Mouse (Mus musculus): Measurements from ENCODE around the gene Smim6. TPM values are rescaled to one million over a fixed set of nuclear protein-coding genes. Genes with fewer than 3 reads are reported as not detected.

Gene Smim6
- total and polyA plus RNA-seq, 2 experiments from 2014 or later: 0.26 TPM; not detected in 1

- H3K27me3 ChIP-seq (ENCODE audit: insufficient read depth, low read length): no peaks in the 10 kb centered on the region
- H3K9me3 ChIP-seq (ENCODE audit: low read length): no peaks in the 10 kb centered on the region
- no peak overlapping the region for H3K27ac ChIP-seq (ENCODE audit: low read depth, low read length)
- TF ChIP-seq CTCF (IDR thresholded peaks at IDR 0.05): no peak
- H3K4me1 ChIP-seq (ENCODE audit: insufficient read depth, low read length): no peaks in the 10 kb centered on the region
- no peak overlapping the region for H3K4me2 ChIP-seq (ENCODE audit: low read depth, low read length, poor library complexity, severe bottlenecking)
- no peak overlapping the region for H3K4me3 ChIP-seq (ENCODE audit: low read depth, low read length)
- H3K9ac ChIP-seq (replicated peaks; ENCODE audit: low read length, poor library complexity, severe bottlenecking): no peak overlapping the region
- WGBS: 81% methylated on average over 2 of the region's 2 CpGs
- peak; percentile 69 for DNase-seq (ENCODE audit: low spot score)
- peaks cover 59% of the 10 kb centered on the region for H3K36me3 ChIP-seq (ENCODE audit: insufficient read depth, low read length)
- no peak for ATAC-seq (ENCODE audit: low FRiP score)
Observed at GRCm38 (mm10) chr11:115950719-115951118, 38.9 kb downstream of the Smim6 start.

- H3K9me3 ChIP-seq (ENCODE audit: low read length): no peaks in the 10 kb centered on the region
- H3K27ac ChIP-seq (ENCODE audit: low read depth, low read length): no peak overlapping the region
- DNase-seq (ENCODE audit: low spot score) (no peak), ATAC-seq (ENCODE audit: low FRiP score) (no peak)
- WGBS: 86% methylated on average over 5 of the region's 5 CpGs
- TF ChIP-seq CTCF (IDR thresholded peaks at IDR 0.05): no peak
- no peak overlapping the region for H3K4me2 ChIP-seq (ENCODE audit: low read depth, low read length, poor library complexity, severe bottlenecking)
- no peak overlapping the region for H3K4me3 ChIP-seq (ENCODE audit: low read depth, low read length)
- no peak overlapping the region for H3K9ac ChIP-seq (replicated peaks; ENCODE audit: low read length, poor library complexity, severe bottlenecking)
- H3K36me3 ChIP-seq (ENCODE audit: insufficient read depth, low read length): peaks cover 46% of the 10 kb centered on the region
- no peaks in the 10 kb centered on the region for H3K4me1 ChIP-seq (ENCODE audit: insufficient read depth, low read length)
- H3K27me3 ChIP-seq (ENCODE audit: insufficient read depth, low read length): no peaks in the 10 kb centered on the region
Observed at GRCm38 (mm10) chr11:115954712-115955111, 42.9 kb downstream of the Smim6 start.

- Histone ChIP-seq H3K9ac (replicated peaks; ENCODE audit: low read length, poor library complexity, severe bottlenecking) (no peak overlapping the region), H3K9me3 (ENCODE audit: low read length) (no peaks in the 10 kb centered on the region), H3K4me2 (ENCODE audit: low read depth, low read length, poor library complexity, severe bottlenecking) (no peak overlapping the region), H3K4me3 (ENCODE audit: low read depth, low read length) (no peak overlapping the region), H3K27me3 (ENCODE audit: insufficient read depth, low read length) (no peaks in the 10 kb centered on the region), H3K4me1 (ENCODE audit: insufficient read depth, low read length) (no peaks in the 10 kb centered on the region), H3K36me3 (ENCODE audit: insufficient read depth, low read length) (peaks cover 46% of the 10 kb centered on the region), H3K27ac (ENCODE audit: low read depth, low read length) (no peak overlapping the region)
- ATAC-seq (ENCODE audit: low FRiP score) (peak; percentile 20; the same call in 1 of the 2 replicates), DNase-seq (ENCODE audit: low spot score) (peak; percentile 66)
- TF ChIP-seq CTCF (IDR thresholded peaks at IDR 0.05): no peak
- WGBS: 70% methylated on average over 10 of the region's 10 CpGs
Observed at GRCm38 (mm10) chr11:115955195-115955858, 43.5 kb downstream of the Smim6 start.

GRCm38 (mm10) chr11:115956453-115956852, 44.6 kb downstream of the Smim6 start:
- ATAC-seq (ENCODE audit: low FRiP score) (peak; percentile 54; the same call in 1 of the 2 replicates), DNase-seq (ENCODE audit: low spot score) (peak; percentile 56)
- no peak overlapping the region for H3K4me3 ChIP-seq (ENCODE audit: low read depth, low read length)
- no peak overlapping the region for H3K9ac ChIP-seq (replicated peaks; ENCODE audit: low read length, poor library complexity, severe bottlenecking)
- no peak for TF ChIP-seq CTCF (IDR thresholded peaks at IDR 0.05)
- no peaks in the 10 kb centered on the region for H3K4me1 ChIP-seq (ENCODE audit: insufficient read depth, low read length)
- no peak overlapping the region for H3K4me2 ChIP-seq (ENCODE audit: low read depth, low read length, poor library complexity, severe bottlenecking)
- H3K36me3 ChIP-seq (ENCODE audit: insufficient read depth, low read length): peaks cover 52% of the 10 kb centered on the region
- WGBS: 21% methylated on average over 4 of the region's 4 CpGs
- H3K27me3 ChIP-seq (ENCODE audit: insufficient read depth, low read length): no peaks in the 10 kb centered on the region
- no peak overlapping the region for H3K27ac ChIP-seq (ENCODE audit: low read depth, low read length)
- H3K9me3 ChIP-seq (ENCODE audit: low read length): no peaks in the 10 kb centered on the region

GRCm38 (mm10) chr11:115957971-115958370, 46.2 kb downstream of the Smim6 start:
- peaks cover 55% of the 10 kb centered on the region for H3K36me3 ChIP-seq (ENCODE audit: insufficient read depth, low read length)
- no peak for TF ChIP-seq CTCF (IDR thresholded peaks at IDR 0.05)

GRCm38 (mm10) chr11:115959018-115959417, 47.2 kb downstream of the Smim6 start:
- WGBS: 93% methylated on average over 9 of the region's 9 CpGs
- DNase-seq (ENCODE audit: low spot score): peak; percentile 27
- H3K27ac ChIP-seq (ENCODE audit: low read depth, low read length): no peak overlapping the region
- H3K4me2 ChIP-seq (ENCODE audit: low read depth, low read length, poor library complexity, severe bottlenecking): no peak overlapping the region
- ATAC-seq (ENCODE audit: low FRiP score): no peak
- H3K4me3 ChIP-seq (ENCODE audit: low read depth, low read length): no peak overlapping the region
- H3K27me3 ChIP-seq (ENCODE audit: insufficient read depth, low read length): no peaks in the 10 kb centered on the region
- no peaks in the 10 kb centered on the region for H3K4me1 ChIP-seq (ENCODE audit: insufficient read depth, low read length)
- no peaks in the 10 kb centered on the region for H3K9me3 ChIP-seq (ENCODE audit: low read length)
- H3K9ac ChIP-seq (replicated peaks; ENCODE audit: low read length, poor library complexity, severe bottlenecking): no peak overlapping the region
- peaks cover 62% of the 10 kb centered on the region for H3K36me3 ChIP-seq (ENCODE audit: insufficient read depth, low read length)
- no peak for TF ChIP-seq CTCF (IDR thresholded peaks at IDR 0.05)

More at GRCm38 (mm10) chr11:115957971-115958370, 46.2 kb downstream of the Smim6 start:
- Histone ChIP-seq H3K4me1 (ENCODE audit: insufficient read depth, low read length) (no peaks in the 10 kb centered on the region), H3K4me3 (ENCODE audit: low read depth, low read length) (no peak overlapping the region), H3K4me2 (ENCODE audit: low read depth, low read length, poor library complexity, severe bottlenecking) (no peak overlapping the region), H3K9ac (replicated peaks; ENCODE audit: low read length, poor library complexity, severe bottlenecking) (no peak overlapping the region), H3K27me3 (ENCODE audit: insufficient read depth, low read length) (no peaks in the 10 kb centered on the region), H3K9me3 (ENCODE audit: low read length) (no peaks in the 10 kb centered on the region), H3K27ac (ENCODE audit: low read depth, low read length) (no peak overlapping the region)
- no peak for DNase-seq (ENCODE audit: low spot score)
- WGBS: 68% methylated on average over 7 of the region's 7 CpGs
- ATAC-seq (ENCODE audit: low FRiP score): no peak

Measured in midbrain, postnatal 0 days (tissue).